Mouse (Mus musculus) limb, embryonic 14.5 days (tissue): ENCODE results near the gene Myh10. TPM values are rescaled to one million over a fixed set of nuclear protein-coding genes. Genes with fewer than 3 reads are reported as not detected.

Experiments used
- ATAC-seq: fragments of 200-750 bp; cut with Nextera tagmentation; 2 replicates; pipeline ENCODE4 v1.8.0; 2017; ENCODE audit warnings: low read depth, moderate number of reproducible peaks, moderate TSS enrichment; ENCODE audit not compliant: low FRiP score
- DNase-seq: peaks from one replicate; pipeline ENCODE4 v3.0.0-alpha.2; 2015; ENCODE audit warnings: low spot score
- H3K27ac ChIP-seq: fragments of 300-500 bp; sonication (generic); replicated peaks from 2 replicates; pipeline ENCODE4 v1.5.1; 2014; ENCODE audit warnings: low read depth, mild to moderate bottlenecking, low read length, moderate library complexity, mixed read lengths
- H3K27me3 ChIP-seq: fragments of 300-500 bp; sonication (generic); 2 replicates; pipeline ENCODE4 v1.6.1; 2014; ENCODE audit warnings: low read length, mixed read lengths; ENCODE audit not compliant: control insufficient read depth, insufficient read depth
- H3K36me3 ChIP-seq: fragments of 300-500 bp; sonication (generic); 2 replicates; pipeline ENCODE4 v1.6.1; 2014; ENCODE audit warnings: mild to moderate bottlenecking, low read length, moderate library complexity, mixed read lengths; ENCODE audit not compliant: control insufficient read depth, insufficient read depth
- H3K4me1 ChIP-seq: fragments of 300-500 bp; sonication (generic); 2 replicates; pipeline ENCODE4 v1.6.1; 2014; ENCODE audit warnings: antibody characterized with exemption, low read length, mixed read lengths; ENCODE audit not compliant: control insufficient read depth, insufficient read depth
- H3K4me2 ChIP-seq: fragments of 300-500 bp; sonication (generic); replicated peaks from 2 replicates; pipeline ENCODE4 v1.6.1; 2014; ENCODE audit warnings: low read depth, mild to moderate bottlenecking, low read length, moderate library complexity; ENCODE audit not compliant: severe bottlenecking
- H3K4me3 ChIP-seq: fragments of 300-500 bp; sonication (generic); replicated peaks from 2 replicates; pipeline ENCODE4 v1.5.1; 2014; ENCODE audit warnings: low read length
- H3K9ac ChIP-seq: fragments of 300-500 bp; sonication (generic); 2 replicates; pipeline ENCODE4 v1.6.1; 2014; ENCODE audit warnings: mild to moderate bottlenecking, low read depth, low read length, moderate library complexity; ENCODE audit not compliant: severe bottlenecking
- H3K9me3 ChIP-seq: fragments of 300-500 bp; sonication (generic); 2 replicates; pipeline ENCODE4 v1.6.1; 2016; ENCODE audit warnings: low read length; ENCODE audit not compliant: control insufficient read depth
- POLR2A ChIP-seq: fragments of 200-500 bp; IDR thresholded peaks from 2 replicates; pipeline ENCODE4 v1.8.0; 2012; ENCODE audit warnings: inconsistent platforms, mild to moderate bottlenecking, moderate library complexity, borderline replicate concordance; ENCODE audit not compliant: insufficient read depth, insufficient read length; ENCODE audit errors: extremely low read depth
- WGBS: fragments of 180-500 bp; shearing (Covaris S2); extraction: QIAGEN DNeasy Blood & Tissue Kit; methylation state at CpG from one replicate; pipeline ENCODE4 v1.1.7; 2014; 5-methylcytosine and 5-hydroxymethylcytosine counted together
- polyA plus RNA-seq, 2 experiments: library from polyadenylated mRNA; depleted of rRNA in 1 of 2; stranded (reverse) in 1 of 2; unstranded in 1 of 2; fragments of >200 nt; fragmentation: Nextera tagmentation in 1 of 2; extraction: Ambion mirVana in 1 of 2; gene quantifications; 2 replicates each; pipeline versions ENCODE4 v1.2.1 to v1.2.3; 2012 to 2014

Gene Myh10
- polyA plus RNA-seq, 2 experiments: 129 to 167 TPM

- Histone ChIP-seq H3K4me1 (no peaks in the 10 kb centered on the region), H3K9me3 (no peaks in the 10 kb centered on the region), H3K4me2 (no peak overlapping the region), H3K27me3 (no peaks in the 10 kb centered on the region), H3K4me3 (no peak overlapping the region), H3K36me3 (peaks cover 62% of the 10 kb centered on the region), H3K9ac (no peak overlapping the region), H3K27ac (no peak overlapping the region)
- no peak for ATAC-seq
- no peak for DNase-seq
- 98% methylated on average over 2 of the region's 2 CpGs for WGBS
- no peak for TF ChIP-seq POLR2A
These were observed 13.5 kb downstream of the Myh10 start for GRCm38 (mm10) chr11:68704847-68705246.

- ATAC-seq (no peak), DNase-seq (no peak)
- no peak overlapping the region for H3K4me3 ChIP-seq
- no peaks in the 10 kb centered on the region for H3K4me1 ChIP-seq
- H3K4me2 ChIP-seq: no peak overlapping the region
- no peaks in the 10 kb centered on the region for H3K27me3 ChIP-seq
- H3K36me3 ChIP-seq: peaks cover 42% of the 10 kb centered on the region
- 74% methylated on average over 9 of the region's 9 CpGs for WGBS
- no peak overlapping the region for H3K27ac ChIP-seq
- H3K9me3 ChIP-seq: no peaks in the 10 kb centered on the region
- no peak overlapping the region for H3K9ac ChIP-seq
- TF ChIP-seq POLR2A: no peak
These were observed 15.4 kb downstream of the Myh10 start for GRCm38 (mm10) chr11:68706524-68707429.

GRCm38 (mm10) chr11:68707881-68708582 lies 16.7 kb downstream of the Myh10 start:
- TF ChIP-seq POLR2A: no peak
- Histone ChIP-seq H3K36me3 (peaks cover 40% of the 10 kb centered on the region), H3K27ac (no peak overlapping the region), H3K27me3 (no peaks in the 10 kb centered on the region), H3K4me3 (no peak overlapping the region), H3K9ac (no peak overlapping the region), H3K4me1 (0 out of 2 replicates have a peak, but pooled peaks cover 5% of the 10 kb centered on the region), H3K9me3 (no peaks in the 10 kb centered on the region), H3K4me2 (no peak overlapping the region)
- no peak for ATAC-seq
- DNase-seq: no peak
- 60% methylated on average over 5 of the region's 5 CpGs for WGBS

GRCm38 (mm10) chr11:68716167-68716566 lies 24.8 kb downstream of the Myh10 start:
- Histone ChIP-seq H3K9me3 (no peaks in the 10 kb centered on the region), H3K9ac (no peak overlapping the region), H3K4me1 (peaks cover 30% of the 10 kb centered on the region), H3K27ac (no peak overlapping the region), H3K36me3 (peaks cover 34% of the 10 kb centered on the region), H3K27me3 (no peaks in the 10 kb centered on the region), H3K4me2 (no peak overlapping the region), H3K4me3 (no peak overlapping the region)
- no peak for ATAC-seq
- TF ChIP-seq POLR2A: no peak
- DNase-seq: no peak
- WGBS: 93% methylated on average over 4 of the region's 4 CpGs

GRCm38 (mm10) chr11:68717171-68717840 lies 25.9 kb downstream of the Myh10 start:
- H3K27ac ChIP-seq: peak overlapping the region; percentile 9; the same call in 1 of the 2 replicates
- no peak overlapping the region for H3K4me2 ChIP-seq
- ATAC-seq: peak; percentile 48; the same call in 1 of the 2 replicates
- peaks cover 43% of the 10 kb centered on the region for H3K36me3 ChIP-seq
- WGBS: 44% methylated on average over 16 of the region's 16 CpGs
- no peak overlapping the region for H3K9ac ChIP-seq
- no peak for TF ChIP-seq POLR2A
- peak; percentile 41 for DNase-seq
- no peak overlapping the region for H3K4me3 ChIP-seq
- H3K9me3 ChIP-seq: no peaks in the 10 kb centered on the region
- peaks cover 30% of the 10 kb centered on the region for H3K4me1 ChIP-seq
- H3K27me3 ChIP-seq: no peaks in the 10 kb centered on the region
